Mouse (Mus musculus): ENCODE results near the gene Ccni.

DNA sequence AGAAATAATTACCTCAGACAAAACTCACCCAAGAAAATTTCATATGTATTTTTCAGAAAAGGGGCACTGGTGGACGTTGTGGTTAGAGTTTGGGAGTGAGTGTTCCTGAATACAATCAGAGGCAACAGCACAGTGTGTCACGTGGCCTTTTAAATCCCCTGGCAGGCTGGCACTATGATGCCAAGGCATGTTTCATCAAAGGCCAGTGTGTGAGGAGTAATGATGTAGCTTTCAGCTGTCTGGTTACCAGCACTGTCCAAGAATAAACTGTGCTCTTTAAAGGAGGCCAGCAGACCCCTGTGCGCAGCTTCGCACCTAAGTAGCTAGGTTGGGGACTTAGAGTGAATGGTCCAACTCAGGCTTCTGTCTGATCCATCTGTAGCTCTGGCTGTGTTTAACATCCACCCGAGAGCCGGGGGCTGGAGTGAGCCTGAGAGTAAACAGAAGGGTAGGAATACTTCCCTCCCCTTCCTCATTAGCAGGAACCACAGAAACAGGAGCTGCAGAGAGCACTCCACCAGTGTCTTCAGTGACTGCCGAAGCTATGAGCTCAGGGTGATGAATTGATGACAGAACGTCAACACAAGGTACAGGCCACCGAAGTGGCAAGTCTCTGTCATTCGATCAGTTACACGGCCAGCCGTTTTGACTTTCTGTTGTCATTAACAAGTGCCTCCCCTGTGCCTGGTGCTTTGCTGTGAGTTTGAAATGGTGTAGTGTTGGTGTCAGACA lies 62.8 kb downstream of the Ccni start:
- TF ChIP-seq POLR2A (IDR thresholded peaks at IDR 0.05; ENCODE audit: control insufficient read depth, low read depth, low read length), result no peak
- TF ChIP-seq CTCF (IDR thresholded peaks at IDR 0.05; ENCODE audit: control insufficient read depth, insufficient read depth, insufficient replicate concordance, low read depth, low read length), result no peak
